Mouse (Mus musculus): Measurements from ENCODE around the gene Cox16.
"Not testable (repeated sequence)": the region's sequence is repeated elsewhere in the genome, so short reads cannot be mapped to it uniquely, and the experiment has no call there.

Gene Cox16

DNA sequence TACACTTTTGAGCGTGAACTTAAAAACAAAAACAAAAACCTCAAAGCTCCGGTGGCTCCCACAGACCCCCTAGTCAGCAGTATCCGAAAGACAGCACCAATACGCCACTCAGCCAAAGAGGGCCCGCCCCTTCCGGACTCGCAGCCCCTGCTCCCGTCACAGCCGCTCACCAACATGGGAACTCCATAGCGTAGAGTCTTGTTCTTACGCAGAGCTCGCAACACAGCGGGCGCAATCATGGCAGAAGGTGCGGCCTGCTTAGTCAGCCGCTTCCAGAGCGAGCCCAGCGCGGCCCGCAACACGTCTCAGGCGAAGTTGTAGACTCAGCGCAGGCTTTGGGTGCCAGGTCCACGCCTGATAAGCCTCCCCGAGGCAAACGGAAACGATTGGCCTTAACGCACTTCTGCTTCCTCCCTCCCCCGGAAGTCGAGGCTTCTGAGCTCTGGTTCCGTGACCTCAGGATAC, at the start of gene Cox16:
Gene Cox16 (minus strand): TSS at position 401 of the 465 bp plus-strand sequence.
- peak; percentile 74 to 84 for DNase-seq (ENCODE audit: low read depth in 2 of 2, low spot score in 2 of 2)

DNA sequence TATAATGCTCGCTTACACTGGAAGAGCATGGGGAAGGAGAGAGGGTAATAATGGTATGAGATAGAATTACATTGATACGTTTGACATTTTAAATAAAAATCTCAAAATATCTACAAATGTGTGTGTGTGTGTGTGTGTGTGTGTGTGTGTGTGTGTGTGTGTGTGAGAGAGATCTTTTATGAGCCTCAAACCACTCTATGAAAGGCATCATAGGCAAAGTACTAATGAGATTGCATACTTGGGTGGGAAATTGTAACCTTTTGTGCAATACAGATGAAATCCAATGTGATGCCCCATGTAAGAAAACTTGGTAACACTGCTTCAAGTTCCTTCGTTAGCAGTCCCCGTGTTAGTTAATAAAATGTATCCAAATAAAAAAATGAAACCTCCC, 48.1 kb upstream of the Cox16 start:
- no peak for DNase-seq (ENCODE audit: low read depth in 2 of 2, low spot score in 2 of 2)

GRCm38 (mm10) chr12:81532316-81533028, 47.5 kb upstream of the Cox16 start, which contains the start of the genes Gm20498 and Synj2bp:
TSS of gene Gm20498 (minus strand) at chr12:81532905.
TSS of gene Synj2bp (minus strand) at chr12:81532911.
- DNase-seq (ENCODE audit: low read depth in 2 of 2, low spot score in 2 of 2), result peak; percentile 67 to 73

- not testable (repeated sequence) for DNase-seq (ENCODE audit: low read depth in 2 of 2, low spot score in 2 of 2)
Observed at GRCm38 (mm10) chr12:81530587-81530986, 45.7 kb upstream of the Cox16 start.

- DNase-seq (ENCODE audit: low read depth in 2 of 2, low spot score in 2 of 2), result not testable (repeated sequence)
Observed at GRCm38 (mm10) chr12:81496906-81497305, 12.0 kb upstream of the Cox16 start.

DNA sequence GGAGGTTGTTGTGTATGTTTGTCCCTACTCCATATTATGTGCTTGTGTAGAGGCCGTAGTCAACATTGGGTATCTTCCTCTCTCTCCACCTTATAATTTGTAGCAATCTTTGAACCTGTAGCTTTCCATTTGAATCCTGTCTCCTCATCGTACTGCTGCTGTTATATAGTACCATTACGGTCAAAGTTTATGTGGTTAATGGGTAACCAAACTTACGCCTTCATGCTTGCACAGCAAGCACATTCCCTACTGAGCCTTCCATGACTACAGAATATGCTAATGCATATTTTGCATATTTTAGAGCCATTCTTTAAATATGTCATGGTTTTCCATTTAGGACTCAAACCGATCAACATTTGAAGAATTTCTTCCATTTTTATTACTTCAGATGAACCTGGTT, 5.6 kb upstream of the Cox16 start:
- no peak for DNase-seq (ENCODE audit: low read depth in 2 of 2, low spot score in 2 of 2)

GRCm38 (mm10) chr12:81485311-81485710, 384 bp upstream of the Cox16 start:
- DNase-seq (ENCODE audit: low read depth in 2 of 2, low spot score in 2 of 2), result no peak

GRCm38 (mm10) chr12:81484212-81484611, 715 bp downstream of the Cox16 start:
- no peak for DNase-seq (ENCODE audit: low read depth in 2 of 2, low spot score in 2 of 2)

- DNase-seq (ENCODE audit: low read depth in 2 of 2, low spot score in 2 of 2), result no peak
Observed at GRCm38 (mm10) chr12:81483656-81484055, 1.3 kb downstream of the Cox16 start.

DNA sequence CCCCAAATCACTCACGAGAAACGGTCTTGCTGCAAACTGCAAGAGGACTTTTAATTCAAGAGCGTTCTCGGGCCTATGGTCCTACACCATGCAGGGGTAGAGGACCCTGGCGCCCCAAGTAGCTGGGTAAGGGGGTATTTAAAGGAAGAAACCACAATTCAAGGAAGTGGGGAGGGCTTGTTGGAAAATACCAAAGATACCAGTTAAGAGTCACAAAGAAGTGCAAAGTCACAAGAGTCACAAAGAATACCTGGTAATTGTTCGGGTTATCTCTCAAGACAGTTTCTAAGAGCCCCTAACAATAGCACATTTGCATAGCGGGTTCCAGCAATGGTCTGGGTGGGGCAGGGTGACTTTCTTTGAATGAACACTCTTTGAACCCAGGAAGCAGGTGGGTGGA, 25.9 kb downstream of the Cox16 start:
- not testable (repeated sequence) for DNase-seq (ENCODE audit: low read depth in 2 of 2, low spot score in 2 of 2)

- DNase-seq (ENCODE audit: low read depth in 2 of 2, low spot score in 2 of 2), result not testable (repeated sequence)
Observed at GRCm38 (mm10) chr12:81438985-81439384, 45.9 kb downstream of the Cox16 start.

DNA sequence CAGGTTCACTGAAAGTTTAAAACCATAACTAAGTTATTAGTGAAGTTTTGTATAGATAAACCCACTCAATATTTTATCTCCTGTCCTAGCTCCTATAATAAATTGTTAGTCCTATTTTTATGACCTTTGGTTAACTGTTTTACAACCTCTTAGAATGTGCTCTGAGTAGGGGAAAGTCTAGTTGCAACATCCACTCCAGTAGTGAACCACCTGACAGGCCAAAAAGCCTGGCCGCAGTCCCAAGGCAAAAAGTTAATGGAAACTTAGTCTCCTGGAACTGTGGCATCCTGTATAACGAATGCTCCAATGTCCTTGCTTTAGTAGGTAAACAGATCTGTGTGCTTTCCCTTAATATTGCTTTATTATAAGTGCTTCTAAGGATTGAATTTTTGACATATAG, 50.1 kb downstream of the Cox16 start:
- not testable (repeated sequence) for DNase-seq (ENCODE audit: low read depth in 2 of 2, low spot score in 2 of 2)

DNA sequence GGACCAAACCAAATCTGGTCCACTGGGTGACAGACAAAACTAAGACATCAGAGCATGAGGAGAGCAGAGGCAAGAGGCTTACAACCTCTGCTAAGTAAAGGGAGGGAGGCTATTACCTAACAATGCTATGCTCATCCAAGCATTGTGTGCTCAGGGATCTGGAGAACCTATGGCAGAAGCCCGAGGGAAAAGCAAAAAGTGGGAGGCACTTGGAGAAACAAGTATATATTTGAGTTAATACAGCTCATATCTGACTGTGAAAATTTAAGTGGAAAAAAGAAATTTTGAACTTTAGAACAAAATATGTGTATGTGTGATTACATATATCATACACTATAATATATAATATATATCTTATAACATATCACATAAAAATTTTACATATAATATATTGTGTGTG, 63.1 kb downstream of the Cox16 start, which contains the start of gene Adam4:
Gene Adam4 (minus strand): TSS at position 101 of the 400 bp plus-strand sequence.
- DNase-seq (ENCODE audit: low read depth in 2 of 2, low spot score in 2 of 2), result no peak

GRCm38 (mm10) chr12:81413211-81413610, 71.7 kb downstream of the Cox16 start:
- DNase-seq (ENCODE audit: low read depth in 2 of 2, low spot score in 2 of 2), result no peak

DNA sequence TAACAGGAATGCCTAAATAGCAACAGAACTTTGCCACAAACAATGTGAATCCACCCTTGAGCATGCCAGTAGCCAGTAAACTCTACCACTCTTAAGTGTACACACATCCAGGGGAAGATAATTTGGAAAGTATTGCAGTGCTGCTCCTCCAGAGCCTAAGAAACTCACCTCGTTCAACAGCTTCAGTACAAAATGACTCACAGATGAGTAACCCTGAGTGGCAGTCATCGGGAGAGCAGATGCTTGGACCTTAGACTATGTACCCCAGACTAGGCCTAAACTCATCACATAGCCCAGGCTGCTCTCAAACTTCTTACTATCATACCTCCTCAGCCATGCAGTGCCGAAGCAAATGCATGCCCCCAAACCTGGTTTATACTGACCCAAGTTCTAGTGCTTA, 76.0 kb downstream of the Cox16 start:
- no peak for DNase-seq (ENCODE audit: low read depth in 2 of 2, low spot score in 2 of 2)

GRCm38 (mm10) chr12:81402187-81402586, 82.7 kb downstream of the Cox16 start:
- DNase-seq (ENCODE audit: low read depth in 2 of 2, low spot score in 2 of 2), result peak in 1 of 2 experiments; percentile 1

DNA sequence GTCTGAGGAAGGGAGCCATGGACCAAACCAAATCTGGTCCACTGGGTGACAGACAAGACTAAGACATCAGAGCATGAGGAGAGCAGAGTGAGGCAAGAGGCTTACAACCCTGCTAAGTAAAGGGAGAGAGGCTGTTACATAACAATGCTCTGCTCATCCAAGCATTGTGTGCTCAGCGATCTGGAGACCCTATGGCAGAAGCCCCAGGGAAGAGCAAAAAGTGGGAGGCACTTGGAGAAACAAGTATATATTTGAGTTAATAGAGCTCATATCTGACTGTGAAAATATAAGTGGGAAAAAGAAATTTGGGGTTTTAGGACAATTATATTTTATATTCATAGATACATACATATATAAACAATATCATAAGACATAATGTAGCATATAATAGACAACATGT, 105.6 kb downstream of the Cox16 start, which contains the start of gene Gm4787:
Gene Gm4787 (minus strand): TSS at position 101 of the 400 bp plus-strand sequence.
- DNase-seq (ENCODE audit: low read depth in 2 of 2, low spot score in 2 of 2), result not testable (repeated sequence)

- DNase-seq (ENCODE audit: low read depth in 2 of 2, low spot score in 2 of 2), result no peak
Observed at GRCm38 (mm10) chr12:81333841-81334240, 151.1 kb downstream of the Cox16 start.

DNA sequence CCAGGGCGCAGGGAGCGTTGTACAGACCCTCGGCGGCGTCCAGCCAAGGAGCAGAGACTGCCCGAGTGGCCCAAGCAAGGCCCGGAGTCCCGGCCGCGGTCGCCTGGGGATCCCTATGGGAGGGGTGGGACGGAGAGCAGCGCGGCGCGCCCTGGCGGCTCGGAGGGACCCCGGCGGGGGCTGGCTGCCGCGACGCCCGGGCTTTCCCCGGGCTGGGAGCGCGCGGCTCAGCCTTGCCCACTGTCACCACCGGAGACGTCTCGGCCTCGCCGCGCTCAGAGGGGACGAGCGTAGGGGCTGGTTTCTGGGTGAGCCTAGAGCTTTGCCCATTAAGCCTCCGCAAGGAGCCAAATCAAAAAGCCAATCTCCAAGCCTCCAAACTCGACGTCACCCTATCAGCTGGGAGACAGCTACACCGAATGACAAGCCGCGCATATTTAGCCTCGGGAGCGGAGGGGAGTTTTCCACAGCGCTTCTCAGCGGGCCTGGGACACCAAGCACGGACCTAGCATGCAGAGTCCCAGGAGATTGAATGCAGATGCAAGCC, 152.0 kb downstream of the Cox16 start, which contains the start of gene Slc8a3:
Gene Slc8a3 (minus strand): TSS at position 306 of the 547 bp plus-strand sequence.
- DNase-seq (ENCODE audit: low read depth in 2 of 2, low spot score in 2 of 2), result no peak

GRCm38 (mm10) chr12:81331937-81332874, 152.7 kb downstream of the Cox16 start:
- DNase-seq (ENCODE audit: low read depth in 2 of 2, low spot score in 2 of 2), result no peak

DNA sequence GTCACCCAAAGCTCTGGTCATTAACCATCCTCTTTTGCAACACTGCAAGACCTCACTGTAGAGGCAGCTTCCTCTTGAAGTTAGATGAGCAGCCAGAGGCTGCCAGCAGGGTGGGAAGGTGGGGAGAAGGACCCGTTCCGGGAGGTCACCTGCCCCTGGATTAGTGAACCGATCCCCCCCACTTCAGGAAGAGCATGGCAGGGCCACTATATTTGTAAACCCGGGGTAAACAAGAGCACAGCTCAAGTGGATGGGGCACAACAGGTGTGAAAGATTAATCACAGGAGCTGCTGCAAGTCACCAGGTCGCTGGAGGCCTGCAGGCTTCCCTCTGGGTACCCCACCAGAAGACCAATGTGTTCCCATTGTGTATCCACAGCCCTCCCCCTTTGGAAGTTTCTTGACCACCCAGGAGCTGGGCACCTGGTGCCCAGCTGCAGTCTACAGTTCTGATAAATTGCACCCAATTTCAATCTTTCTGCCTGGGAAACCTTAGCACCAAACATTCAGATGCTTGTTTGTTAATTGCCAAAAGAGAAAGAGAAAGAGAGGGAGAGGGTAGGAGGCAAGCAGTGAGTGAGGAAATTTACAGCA, 153.8 kb downstream of the Cox16 start:
- no peak for DNase-seq (ENCODE audit: low read depth in 2 of 2, low spot score in 2 of 2)
